ENCODE assay signal across 16 mouse cellular contexts in genomic region chr7:80264606-80265005, GRCm38 (mm10). TPM values are rescaled to one million over a fixed set of nuclear protein-coding genes. Genes with fewer than 3 reads are reported as not detected.
"Had no signal": no experiment of that assay in that cellular context is flagged by ENCODE, and none has a peak within 500 bp of the region (broad histone marks: within the 10 kb centered on the region; RNA-seq: fewer than 3 reads in every experiment).

No protein-coding gene starts in this region.

- DNase-seq: gastrocnemius, postnatal 14 days; gastrocnemius, postnatal 36 days; heart, adult 11 months; heart, adult 2 months; heart, postnatal 14 days; heart, postnatal 36 days; kidney, adult 18-20 months; kidney, adult 8-10 months; kidney, postnatal 10 days; kidney, postnatal 25 days; kidney, postnatal 4 days; liver; liver, embryonic 13.5 days had no signal

- ATAC-seq: hindbrain, postnatal 0 days; intestine, postnatal 0 days had no signal

RNA-seq across cellular contexts. Expression of gene Ttll13, which starts 18.4 kb away (rescaled TPM):
- total RNA-seq: hematopoietic stem cell, adult 5-6 weeks had no signal
